Mouse (Mus musculus) lung, adult 10 weeks (tissue): ENCODE results near the gene Ppil1. TPM values are rescaled to one million over a fixed set of nuclear protein-coding genes. Genes with fewer than 3 reads are reported as not detected.

Experiments
- polyA plus RNA-seq: library from polyadenylated mRNA; stranded (reverse); fragments of 350-450 nt; fragmentation: Illumina TruSeq; extraction: RNeasy Lipid Tissue Mini Kit (QIAGEN cat#74804); gene quantifications from one replicate; pipeline ENCODE4 v1.2.3, GENCODE M21; 2014; ENCODE audit warnings: low read depth, low replicate concordance; ENCODE audit not compliant: insufficient read depth

Gene Ppil1
- 30.3 TPM for polyA plus RNA-seq

DNA sequence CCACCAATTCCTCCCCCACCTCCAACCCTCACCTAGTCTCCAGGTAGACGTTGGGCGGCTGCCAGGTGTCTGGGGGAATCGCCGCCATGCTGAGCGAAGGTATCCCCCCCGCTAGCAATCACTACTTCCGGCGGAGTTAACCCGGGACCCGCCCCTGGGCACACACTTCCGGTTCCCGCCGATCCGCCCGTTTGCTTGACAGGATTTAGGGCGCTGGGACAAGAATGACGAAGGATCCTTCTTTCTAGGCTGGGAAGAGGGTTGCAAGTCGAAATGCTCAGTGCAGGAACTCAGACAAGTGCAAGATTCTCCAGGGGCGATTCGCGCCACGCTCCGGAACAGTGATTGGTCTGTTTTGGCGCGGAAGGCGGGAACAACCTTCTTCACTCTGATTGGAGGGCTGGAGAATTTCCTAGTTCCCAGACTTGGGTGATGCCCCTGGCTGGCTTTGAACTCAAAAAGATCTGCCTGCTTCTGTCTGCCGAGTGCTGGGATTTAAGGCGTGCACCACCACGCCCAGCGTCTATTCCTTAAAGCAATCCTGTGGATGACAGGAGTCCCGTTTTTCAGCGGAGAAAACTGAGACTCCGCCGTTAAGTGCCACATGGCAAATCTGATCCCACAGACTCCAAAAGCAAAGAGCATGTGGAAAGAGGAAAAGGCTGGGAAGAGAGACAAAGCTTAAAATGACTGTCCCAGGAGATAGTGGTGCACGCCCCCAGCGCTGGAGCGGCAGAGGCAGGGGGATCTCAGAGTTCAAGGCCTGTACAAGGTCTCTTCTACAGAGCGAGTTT is at the start of gene Ppil1:
TSS of gene Ppil1 (minus strand) at position 347 of the 794 bp plus-strand sequence.

DNA sequence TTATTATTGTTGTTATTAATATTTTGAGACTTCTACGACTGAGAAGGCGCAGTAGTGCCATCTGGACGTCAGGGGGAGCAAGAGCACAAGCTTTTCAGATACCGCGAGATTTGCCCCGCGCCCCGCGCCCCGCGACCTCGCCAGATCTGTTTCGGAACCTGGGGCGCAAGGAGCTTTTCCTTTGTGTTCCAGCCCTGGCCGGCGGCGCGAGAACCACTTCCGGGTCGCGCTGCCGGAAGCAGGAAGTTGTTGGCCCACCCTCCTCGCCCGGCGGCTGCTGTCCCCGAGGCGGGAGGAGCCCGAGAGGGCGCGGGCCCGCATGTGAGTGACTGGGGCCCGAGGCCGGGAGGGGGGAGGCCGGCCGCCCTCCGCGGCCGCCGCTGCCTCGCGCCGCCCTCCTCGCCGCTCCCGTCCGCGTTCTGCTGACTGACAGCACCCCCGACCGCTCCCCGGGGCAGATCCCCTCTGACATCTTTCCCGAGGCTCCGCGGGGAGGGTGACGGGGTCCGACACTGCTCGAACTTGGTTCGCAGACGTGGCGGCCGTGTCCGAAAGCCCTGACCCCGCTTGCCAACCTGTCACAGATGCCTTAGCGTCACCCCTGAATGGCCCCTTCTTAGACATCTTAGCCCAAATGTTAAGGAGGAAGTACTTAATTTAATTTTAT is 4.8 kb upstream of the Ppil1 start, which contains the start of gene BC004004:
TSS of gene BC004004 (plus strand) at position 107 of the 667 bp plus-strand sequence.

DNA sequence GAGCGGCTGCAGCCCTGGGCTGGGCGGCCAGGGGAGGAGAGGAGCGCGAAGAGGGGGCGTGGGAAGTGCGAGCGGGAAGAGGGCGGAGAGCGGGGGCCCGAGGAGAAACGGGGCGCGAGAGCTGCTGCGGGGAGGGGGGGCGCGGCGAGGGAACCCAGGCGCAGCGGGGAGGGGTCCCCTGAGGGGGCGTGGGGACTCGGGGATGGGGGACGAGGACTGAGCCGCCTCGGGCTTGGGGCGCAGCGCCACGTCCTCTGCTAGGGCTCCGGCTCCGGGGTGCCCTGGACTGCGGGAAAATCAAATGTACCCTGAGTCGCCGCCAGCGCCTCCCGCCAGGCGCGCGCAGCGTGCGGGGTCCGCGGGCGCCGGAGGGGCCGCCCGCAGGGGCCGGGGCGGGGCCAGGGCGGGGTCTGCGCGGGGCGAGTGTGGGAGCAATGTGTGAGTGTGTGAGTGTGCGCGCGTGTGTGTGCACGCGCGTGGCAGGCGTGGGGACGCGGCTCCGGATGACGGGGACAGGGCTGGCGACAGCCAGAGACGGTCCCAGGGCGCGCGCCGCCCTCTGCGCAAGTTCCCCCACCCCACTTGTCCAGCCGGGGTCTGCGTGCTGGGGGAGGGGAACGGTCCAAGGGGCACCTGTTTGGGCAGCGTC is 26.1 kb downstream of the Ppil1 start, which contains the start of gene Cpne5:
TSS of gene Cpne5 (minus strand) at position 396 of the 649 bp plus-strand sequence.

Other genes starting within 250 kb of the Ppil1 start
- 149 TPM for gene Srsf3, start 231.6 kb downstream of the Ppil1 start, polyA plus RNA-seq
- 98.5 TPM for gene Cdkn1a, start 173.2 kb downstream of the Ppil1 start, polyA plus RNA-seq
- 6.1 TPM for gene Rab44, start 150.0 kb downstream of the Ppil1 start, polyA plus RNA-seq
- 3.7 TPM for gene Cpne5, start 26.0 kb downstream of the Ppil1 start, polyA plus RNA-seq
- gene BC004004, start 4.6 kb upstream of the Ppil1 start, polyA plus RNA-seq, result 93.0 TPM
- 28.9 TPM for gene Pi16, start 53.5 kb upstream of the Ppil1 start, polyA plus RNA-seq
- gene Mtch1, start 83.7 kb upstream of the Ppil1 start, polyA plus RNA-seq, result 273 TPM
- 12.6 TPM for gene Fgd2, start 96.7 kb upstream of the Ppil1 start, polyA plus RNA-seq
- 29.0 TPM for gene Pim1, start 226.6 kb upstream of the Ppil1 start, polyA plus RNA-seq